Mouse (Mus musculus): ENCODE measurements at regions not wholly inside any gene's neighbourhood (a gene's known extent, or its start where the extent isn't known, plus 50 kb on each side); places are given as distances from the start of the nearest gene placed in this dataset.
A peak's percentile ranks its signal among the peaks of the same experiment; 100 is the strongest.

DNA sequence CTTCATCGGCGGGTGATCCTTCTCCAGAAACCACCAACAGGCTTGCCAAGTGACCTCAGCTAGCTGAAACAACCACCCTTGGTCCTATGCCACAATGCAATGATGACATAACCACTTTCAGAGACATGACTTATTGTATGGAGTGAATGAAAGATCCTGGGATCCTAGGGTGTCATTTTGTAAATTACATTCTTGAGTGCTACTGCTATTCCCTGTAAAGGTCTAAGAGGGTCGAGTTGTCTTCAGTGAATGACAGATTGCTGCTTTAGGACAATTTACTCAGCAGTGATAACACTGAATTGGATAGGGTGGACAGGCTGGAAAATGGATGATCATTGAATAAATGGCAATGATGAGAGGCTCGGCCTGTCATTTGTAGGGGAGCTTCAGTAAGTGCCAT, 692.4 kb downstream of the Gm9008 start:
- DNase-seq (ENCODE audit: low spot score in 2 of 2): no peak

DNA sequence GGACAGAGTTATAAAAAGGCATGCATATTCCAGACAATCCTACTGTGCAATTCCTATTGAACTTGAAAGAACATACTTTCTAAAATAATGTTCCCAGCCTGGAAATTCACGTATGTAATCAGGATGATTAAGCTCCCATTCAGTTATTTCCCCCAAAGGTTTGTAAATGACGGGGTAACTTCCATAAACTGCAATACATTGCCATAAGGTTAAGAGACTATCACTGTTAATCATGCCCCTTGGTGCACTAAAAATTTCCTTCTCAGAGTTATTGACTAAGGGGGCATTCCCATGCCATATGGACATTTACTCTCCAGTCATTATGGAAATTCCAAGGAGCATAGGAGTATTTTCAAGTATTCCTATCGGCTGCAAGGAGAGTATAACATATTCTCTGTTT, 697.6 kb downstream of the Gm9008 start:
- no peak for DNase-seq (ENCODE audit: low spot score in 2 of 2)

DNA sequence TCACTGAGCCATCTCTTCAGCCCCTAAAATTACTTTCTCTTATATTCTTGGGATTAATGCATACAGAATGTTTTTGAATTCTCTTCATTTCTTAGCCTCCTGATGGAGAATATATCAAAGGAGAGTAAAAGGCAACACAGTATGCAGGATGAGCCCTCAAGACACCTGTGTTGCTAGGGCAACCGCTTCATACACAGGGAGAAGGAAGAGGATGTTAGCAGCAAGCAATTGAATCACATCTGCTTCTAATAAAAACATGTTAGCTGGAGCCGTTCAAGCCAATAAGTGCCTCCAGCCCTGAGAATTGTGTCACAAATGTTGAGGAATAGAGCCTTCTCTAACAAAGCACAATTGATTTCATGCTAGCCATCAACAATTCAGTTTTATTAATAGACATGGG, 698.0 kb downstream of the Gm9008 start:
- no peak for DNase-seq (ENCODE audit: low spot score in 2 of 2)

DNA sequence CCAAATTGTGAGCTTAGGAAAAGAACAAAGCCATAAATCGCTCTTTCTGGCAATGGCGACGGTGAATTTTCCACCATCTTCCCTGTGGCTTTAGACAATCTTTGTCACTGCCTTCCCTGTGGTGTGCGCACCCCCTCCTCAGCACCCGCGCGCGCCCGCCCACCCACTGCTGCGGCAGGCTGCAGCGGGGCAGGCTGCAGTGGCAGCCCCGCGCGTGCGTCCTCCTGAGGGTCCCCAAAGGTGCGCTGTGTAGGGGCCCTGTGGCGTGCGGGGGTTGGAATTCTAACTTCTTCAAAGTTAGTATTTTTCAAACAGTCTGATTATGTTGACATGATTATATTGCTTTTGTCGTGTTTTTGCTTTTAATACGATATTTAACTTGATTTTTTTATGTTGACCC, 714.9 kb downstream of the Gm9008 start:
- no peak for DNase-seq (ENCODE audit: low spot score in 2 of 2)

DNA sequence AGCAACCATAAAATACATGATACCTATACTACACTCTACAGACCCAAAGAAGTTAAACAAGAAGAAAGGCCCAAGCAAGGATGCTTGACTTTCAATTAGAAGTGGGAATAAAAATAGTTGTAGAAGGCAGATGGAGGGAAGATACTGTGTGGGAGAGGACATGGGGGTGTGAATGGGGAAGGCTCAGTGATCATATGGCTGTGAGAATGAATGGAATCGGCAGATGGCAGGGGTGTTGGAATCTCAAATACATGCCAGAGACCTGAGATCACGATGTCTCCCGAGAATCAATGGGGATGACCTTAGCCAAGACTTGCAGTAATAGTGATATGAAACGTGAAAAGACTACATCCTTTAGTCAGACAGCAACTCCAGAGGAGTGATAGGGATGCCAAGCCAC, 734.5 kb downstream of the Gm9008 start:
- peak; percentile 1 to 3 for DNase-seq (ENCODE audit: low spot score in 2 of 2)

DNA sequence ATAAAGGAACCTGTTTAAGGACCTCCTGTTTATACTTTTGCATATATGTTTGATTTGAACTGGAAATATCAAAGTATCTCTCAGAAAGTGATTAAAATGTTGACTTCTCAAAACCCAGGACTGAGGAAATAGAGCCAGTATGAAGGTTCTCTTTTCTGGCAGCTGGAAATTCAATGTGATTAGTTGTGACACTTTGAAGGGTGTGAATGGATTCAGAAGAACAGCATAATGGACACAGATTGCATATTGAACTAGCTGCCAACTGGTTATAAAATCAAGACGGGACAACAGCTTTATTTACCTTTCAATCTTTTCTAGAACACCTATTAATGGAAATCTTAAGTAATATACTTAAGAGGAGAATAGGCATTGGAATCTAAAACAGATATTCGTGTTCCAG, 741.4 kb downstream of the Gm9008 start:
- no peak for DNase-seq (ENCODE audit: low spot score in 2 of 2)
